Mouse (Mus musculus) spleen, postnatal 14 days (tissue): ENCODE measurements around the gene Hibch.
"Not testable (repeated sequence)": the region's sequence is repeated elsewhere in the genome, so short reads cannot be mapped to it uniquely, and the experiment has no call there.

Experiments
- DNase-seq, 2 experiments: peaks; one replicate each; pipeline ENCODE4 v3.0.0; 2021 to 2022; ENCODE audit warnings: low spot score in 2 of 2

Hibch gene

DNA sequence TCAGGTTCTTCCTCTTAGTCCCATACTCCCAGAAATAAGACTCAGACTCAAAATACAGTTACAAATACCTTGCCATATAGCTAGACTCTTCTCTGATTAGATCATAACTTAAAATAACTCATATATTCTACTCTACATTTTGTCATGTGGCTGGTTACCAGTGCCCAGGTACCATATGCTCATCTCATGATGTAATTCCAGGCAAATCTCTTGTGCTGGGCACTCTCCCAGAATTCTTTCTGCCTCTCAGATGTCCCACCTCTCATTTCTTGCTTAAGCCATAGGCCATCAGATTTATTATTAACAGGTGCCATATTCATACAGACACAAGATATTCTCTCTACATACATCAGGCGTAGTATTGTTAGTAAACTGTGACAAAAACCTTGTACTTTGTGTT, 23.1 kb downstream of the Hibch start:
- no peak for DNase-seq

- DNase-seq = no peak
These were observed 39.5 kb downstream of the Hibch start for GRCm38 (mm10) chr1:52884208-52884607.

DNA sequence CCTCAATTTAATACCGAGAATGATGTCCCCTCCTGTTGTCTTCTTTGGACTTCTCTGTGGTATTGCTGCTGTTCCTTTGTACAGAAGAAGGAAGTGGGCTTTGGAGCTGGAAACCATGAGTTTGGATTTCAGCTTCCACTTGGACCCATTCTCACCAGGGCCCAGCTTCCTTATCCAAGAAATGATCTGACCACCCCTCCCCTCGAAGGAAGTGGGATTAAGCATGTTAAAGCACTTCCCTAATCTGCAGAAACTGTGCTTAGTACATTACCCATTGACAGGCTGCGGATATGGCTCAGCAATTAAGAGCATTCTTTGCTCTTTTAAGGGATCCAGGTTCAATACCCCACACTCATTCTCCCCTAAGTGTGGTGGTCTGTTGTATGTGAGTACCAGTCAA, 65.1 kb downstream of the Hibch start:
- DNase-seq = no peak

DNA sequence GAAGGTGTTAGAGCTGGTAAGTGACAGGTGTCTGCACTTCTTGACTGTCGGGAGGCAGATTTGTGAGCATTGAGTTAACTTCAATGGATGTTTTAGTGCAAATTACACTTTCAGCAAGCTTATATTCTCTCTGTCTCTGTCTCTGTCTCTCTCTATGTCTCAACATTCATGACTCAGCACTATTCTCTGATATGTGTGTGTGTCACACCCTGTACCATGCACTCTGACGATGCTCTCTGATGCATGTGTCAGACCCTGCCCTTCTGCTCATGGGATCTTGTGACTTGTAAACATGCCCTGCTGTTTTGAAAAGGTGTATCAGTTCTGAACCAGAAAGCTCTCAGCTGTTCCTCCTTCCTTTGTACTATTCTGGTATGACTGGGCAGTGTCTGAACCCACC, 71.9 kb downstream of the Hibch start:
- DNase-seq = no peak

GRCm38 (mm10) chr1:52918897-52919296, 74.2 kb downstream of the Hibch start:
- DNase-seq = not testable (repeated sequence)

GRCm38 (mm10) chr1:52924482-52924881, 79.8 kb downstream of the Hibch start:
- DNase-seq = not testable (repeated sequence)

DNA sequence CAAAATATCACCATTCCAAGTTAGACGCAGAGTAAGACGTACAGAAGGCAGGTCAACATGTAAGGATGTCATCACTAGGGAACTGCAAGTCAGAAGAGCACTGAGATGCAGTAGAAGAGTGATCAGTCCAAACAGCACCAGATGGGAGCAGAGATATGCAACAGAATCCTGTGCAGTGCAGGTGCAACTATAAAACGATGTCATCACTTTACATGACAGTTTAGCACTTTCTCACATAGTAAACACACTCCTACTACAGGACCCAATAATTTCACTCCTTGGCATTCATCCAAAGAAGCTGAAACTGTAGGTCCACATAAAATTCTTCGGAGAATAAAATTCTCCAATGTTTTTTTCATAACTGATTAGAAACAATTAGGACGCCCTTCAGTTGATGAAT, 89.8 kb downstream of the Hibch start:
- no peak for DNase-seq

GRCm38 (mm10) chr1:52939021-52939420, 94.3 kb downstream of the Hibch start:
- DNase-seq = no peak

DNA sequence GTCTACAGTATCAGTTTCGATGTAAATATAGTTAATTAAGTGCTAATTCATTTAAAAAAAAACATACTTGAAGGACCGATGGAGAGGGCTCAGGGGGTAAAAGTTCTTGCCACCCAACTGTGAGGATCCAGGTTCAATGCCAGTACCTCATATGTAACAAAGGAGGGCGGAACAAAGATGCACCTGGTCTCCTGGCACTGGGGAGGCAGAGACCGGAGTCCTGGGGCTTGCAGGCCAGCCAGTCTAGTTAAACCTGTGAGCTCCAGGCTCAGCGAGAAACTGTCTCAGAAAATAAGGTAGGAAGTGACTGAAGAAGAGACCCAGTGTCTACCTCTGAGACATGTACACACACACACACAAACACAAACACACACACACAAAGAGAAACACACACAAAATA, 103.2 kb downstream of the Hibch start:
- no peak for DNase-seq

DNA sequence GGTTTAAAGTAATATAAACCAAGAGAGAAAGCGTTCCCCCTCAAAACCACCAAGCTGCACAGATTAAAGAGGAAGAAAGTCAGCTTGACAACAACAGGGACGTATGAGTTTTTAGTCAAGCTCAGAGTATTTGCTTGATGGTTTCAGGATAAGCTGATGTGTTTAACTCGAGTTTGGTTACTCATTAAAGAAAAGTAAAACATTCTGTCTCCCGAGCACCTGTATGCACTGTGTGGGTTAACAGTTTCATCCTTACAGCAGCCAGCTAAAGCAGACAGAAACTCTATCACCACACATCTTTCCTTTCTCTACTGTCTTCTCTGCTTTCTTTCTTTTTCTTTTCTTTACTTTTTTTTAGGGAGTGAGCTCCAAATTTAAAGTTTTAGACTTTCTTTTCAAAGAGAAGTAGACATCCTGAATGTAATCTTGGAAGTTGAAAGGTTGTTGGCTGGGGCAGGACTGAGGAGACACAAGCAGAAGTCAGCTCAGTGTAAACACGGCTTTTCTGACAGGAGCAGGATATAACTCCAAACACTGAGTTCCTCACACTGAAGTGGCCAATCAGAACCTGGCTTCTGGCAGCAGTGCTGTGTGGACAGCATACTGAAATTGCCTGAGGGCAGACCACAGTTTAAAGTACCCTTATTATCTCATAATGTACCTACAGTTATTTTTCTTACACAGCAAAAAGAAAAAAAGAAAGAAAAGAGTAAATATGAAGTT, 106.6 kb downstream of the Hibch start:
- no peak for DNase-seq

DNA sequence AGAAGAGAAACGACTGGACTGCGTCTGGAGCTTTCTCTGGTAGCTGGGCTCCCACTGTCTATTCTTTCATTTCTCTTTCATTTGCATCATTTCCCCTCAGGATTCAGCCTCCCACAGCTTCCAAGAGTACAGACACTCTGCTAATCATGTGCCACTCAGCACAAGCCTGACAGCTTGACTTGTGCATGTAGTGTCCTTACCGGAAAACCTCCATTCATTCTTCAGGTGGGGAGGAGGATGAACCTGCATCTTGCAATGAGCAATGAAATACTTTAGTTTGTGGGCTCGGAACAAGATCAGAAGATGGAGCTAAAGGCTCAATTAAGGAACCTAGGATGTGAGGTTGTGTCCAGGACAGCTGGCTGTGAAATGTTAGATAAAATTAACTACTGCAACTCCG, 107.4 kb downstream of the Hibch start:
- DNase-seq = no peak

- peak in 1 of 2 experiments; percentile 7 for DNase-seq
These were observed 108.0 kb downstream of the Hibch start for GRCm38 (mm10) chr1:52952551-52953397.

- no peak for DNase-seq
These were observed 108.8 kb downstream of the Hibch start for GRCm38 (mm10) chr1:52953548-52953947.

GRCm38 (mm10) chr1:52954456-52954855, 109.7 kb downstream of the Hibch start:
- DNase-seq = no peak

DNA sequence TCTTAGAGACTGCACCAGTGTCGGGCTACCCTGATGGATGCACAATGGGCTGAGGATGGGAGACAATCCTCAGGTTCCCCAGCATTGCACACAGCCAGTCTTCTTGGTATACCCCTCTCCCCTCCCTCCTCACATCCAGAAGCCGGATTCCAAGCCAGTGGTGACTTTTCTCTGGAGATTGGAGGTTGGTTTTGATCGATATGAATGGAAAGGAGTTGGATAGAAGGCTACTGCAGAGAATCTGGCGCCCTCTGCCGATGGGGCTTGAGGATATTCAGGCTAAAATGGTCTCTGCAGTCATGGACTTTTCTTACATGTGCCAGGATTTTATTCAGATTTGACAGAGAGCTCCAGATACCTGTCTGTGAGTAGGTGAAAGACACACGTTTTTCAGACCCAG, 110.4 kb downstream of the Hibch start:
- peak; percentile 11 to 31 for DNase-seq

DNA sequence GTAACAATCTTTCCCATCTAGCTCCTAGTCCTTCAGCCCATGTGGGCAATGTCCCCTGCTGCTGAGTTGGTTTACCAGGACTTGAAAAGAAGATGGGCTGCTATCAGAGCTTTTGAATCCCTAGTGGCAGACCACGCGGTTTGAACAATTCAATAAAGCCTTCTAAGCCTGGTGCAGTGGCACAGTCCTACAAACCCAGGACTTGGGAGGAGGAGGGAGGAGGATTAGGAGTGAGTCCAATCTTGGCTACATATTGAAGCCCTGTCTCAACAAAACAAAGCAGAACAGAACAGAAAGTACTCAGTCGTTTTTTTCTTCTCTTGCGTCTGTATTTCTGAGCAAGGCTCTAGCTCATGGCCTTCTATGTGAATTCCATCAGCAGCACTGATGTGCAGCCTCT, 112.0 kb downstream of the Hibch start:
- no peak for DNase-seq

GRCm38 (mm10) chr1:52960191-52960590, 115.5 kb downstream of the Hibch start:
- no peak for DNase-seq

- DNase-seq = no peak
These were observed 118.4 kb downstream of the Hibch start for GRCm38 (mm10) chr1:52963097-52963496.

- no peak for DNase-seq
These were observed 119.9 kb downstream of the Hibch start for GRCm38 (mm10) chr1:52964581-52964980.
